Mouse (Mus musculus): ENCODE measurements around the gene Vmn2r10. TPM values are rescaled to one million over a fixed set of nuclear protein-coding genes. Genes with fewer than 3 reads are reported as not detected.
"Not testable (repeated sequence)": the region's sequence is repeated elsewhere in the genome, so short reads cannot be mapped to it uniquely, and the experiment has no call there.

Vmn2r10 gene
- polyA plus RNA-seq (2016; fragmentation: Nextera tagmentation; extraction: Ambion mirVana) = not detected in 2 replicates

DNA sequence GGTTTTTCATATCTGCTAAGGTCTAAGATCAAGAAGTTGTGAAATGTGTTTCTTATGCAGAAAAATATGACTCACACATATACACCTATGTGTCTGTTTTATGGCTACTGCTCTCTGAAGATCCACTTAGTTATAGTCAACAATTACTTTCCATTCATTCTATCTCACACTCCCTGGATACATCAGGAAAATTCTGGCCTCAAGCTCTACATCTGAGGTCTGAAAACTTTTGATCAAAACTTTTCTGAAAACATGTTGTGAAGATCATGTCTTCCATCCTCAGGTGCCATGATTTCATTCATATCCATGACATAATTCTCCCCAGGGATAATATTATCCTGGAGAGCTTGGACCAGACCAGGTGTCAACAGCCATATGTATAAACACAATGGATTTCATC lies at the start of gene Vmn2r10:
Vmn2r10 (minus strand) TSS at position 101 of the 400 bp plus-strand sequence.
- not testable (repeated sequence) for H3K27me3 ChIP-seq (ENCODE audit: insufficient read depth, poor library complexity, severe bottlenecking); H3K36me3 ChIP-seq; H3K27ac ChIP-seq; H3K4me3 ChIP-seq; H3K4me1 ChIP-seq (replicated peaks); DNase-seq (ENCODE audit: low spot score)
- H3K9me3 ChIP-seq = peaks cover 24% of the 10 kb centered on the region; the same call in 1 of the 2 replicates

DNA sequence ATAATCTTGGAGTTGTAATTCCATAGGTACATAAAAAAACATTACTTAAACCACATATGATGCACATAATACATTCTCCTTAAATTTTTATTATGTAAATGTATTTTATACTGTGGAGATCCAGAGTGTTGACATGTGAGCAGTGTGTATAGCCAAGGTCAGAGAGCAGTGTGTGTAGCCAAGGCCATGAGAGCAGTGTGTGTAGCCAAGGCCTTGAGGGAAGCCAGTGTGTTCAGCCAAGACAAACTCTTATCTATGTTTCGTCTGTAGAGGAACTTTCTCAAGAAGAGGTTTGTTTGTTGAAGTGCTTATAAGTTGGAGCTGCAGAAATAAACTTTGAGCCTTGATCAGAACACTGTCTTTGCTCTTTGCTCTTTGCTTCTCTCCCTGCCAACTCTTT lies 49.0 kb upstream of the Vmn2r10 start:
- Histone ChIP-seq H3K27me3 (ENCODE audit: insufficient read depth, poor library complexity, severe bottlenecking) (no peaks in the 10 kb centered on the region), H3K9me3 (peaks cover 31% of the 10 kb centered on the region), H3K36me3 (no peaks in the 10 kb centered on the region), H3K27ac (no peak overlapping the region), H3K4me1 (replicated peaks) (no peaks in the 10 kb centered on the region), H3K4me3 (no peak overlapping the region)
- DNase-seq (ENCODE audit: low spot score) = no peak
- 75% methylated on average over 1 of the region's 1 CpGs for WGBS

DNA sequence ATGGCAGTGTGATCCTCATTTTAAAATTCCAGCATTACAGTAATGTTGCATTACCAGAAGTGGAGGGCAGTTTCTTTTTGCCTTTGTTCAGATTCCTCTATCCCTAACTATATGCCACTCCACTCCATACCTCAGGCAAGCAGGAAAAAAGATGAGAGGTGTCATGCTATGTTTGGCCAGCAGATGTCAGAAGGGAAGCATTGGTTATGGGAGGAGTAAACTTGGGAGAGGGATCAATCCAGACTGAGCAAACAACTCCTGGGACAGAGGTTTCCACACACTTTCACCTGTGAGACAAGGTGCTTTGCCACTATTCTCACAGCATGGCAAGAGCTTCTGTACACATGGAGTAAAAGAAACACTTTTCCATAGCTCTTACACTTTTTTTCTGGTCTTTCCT lies 26.3 kb upstream of the Vmn2r10 start:
- DNase-seq (ENCODE audit: low spot score) = no peak
- no peaks in the 10 kb centered on the region for H3K36me3 ChIP-seq
- peaks cover 14% of the 10 kb centered on the region for H3K9me3 ChIP-seq
- H3K27me3 ChIP-seq (ENCODE audit: insufficient read depth, poor library complexity, severe bottlenecking) = no peaks in the 10 kb centered on the region
- H3K4me1 ChIP-seq (replicated peaks) = no peaks in the 10 kb centered on the region
- H3K4me3 ChIP-seq = no peak overlapping the region
- no peak overlapping the region for H3K27ac ChIP-seq

DNA sequence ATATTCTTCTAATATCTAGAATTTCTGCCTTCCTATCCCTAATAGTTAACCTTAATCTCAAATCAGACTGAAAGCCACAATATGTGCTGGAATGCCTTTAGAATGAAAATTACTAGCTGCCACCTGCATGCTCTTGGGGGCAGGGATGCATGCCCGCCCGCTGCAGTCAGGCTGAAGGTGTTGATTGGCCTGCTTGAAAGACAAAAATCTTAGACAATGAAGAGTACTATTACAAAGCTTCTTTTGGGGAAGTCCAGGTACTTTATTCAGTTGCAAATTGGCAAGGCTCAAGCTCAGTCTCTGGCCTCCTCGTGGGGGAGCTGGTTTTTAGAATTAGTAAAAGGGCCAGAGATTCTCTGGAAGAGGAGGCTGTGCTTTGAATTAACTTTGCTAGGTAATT lies 17.4 kb downstream of the Vmn2r10 start:
- H3K36me3 ChIP-seq = no peaks in the 10 kb centered on the region
- no peaks in the 10 kb centered on the region for H3K27me3 ChIP-seq (ENCODE audit: insufficient read depth, poor library complexity, severe bottlenecking)
- H3K4me1 ChIP-seq (replicated peaks) = no peaks in the 10 kb centered on the region
- peaks cover 65% of the 10 kb centered on the region for H3K9me3 ChIP-seq
- H3K27ac ChIP-seq = no peak overlapping the region
- no peak overlapping the region for H3K4me3 ChIP-seq
- WGBS = 71% methylated on average over 3 of the region's 3 CpGs
- no peak for DNase-seq (ENCODE audit: low spot score)

Other genes with a start within 250 kb of the Vmn2r10 start
- 0.25 TPM in 1 of 2 replicates, not detected in the other for gene Rnf212, start 231.5 kb downstream of the Vmn2r10 start, polyA plus RNA-seq (2016; fragmentation: Nextera tagmentation; extraction: Ambion mirVana)
- gene Tmed11, start 211.2 kb downstream of the Vmn2r10 start, polyA plus RNA-seq (2016; fragmentation: Nextera tagmentation; extraction: Ambion mirVana) = not detected in 2 replicates
- gene Vmn2r8, start 197.7 kb downstream of the Vmn2r10 start, polyA plus RNA-seq (2016; fragmentation: Nextera tagmentation; extraction: Ambion mirVana) = not detected in 2 replicates
- gene Vmn2r9, start 153.9 kb downstream of the Vmn2r10 start, polyA plus RNA-seq (2016; fragmentation: Nextera tagmentation; extraction: Ambion mirVana) = not detected in 2 replicates
- gene Vmn2r11, start 53.0 kb upstream of the Vmn2r10 start, polyA plus RNA-seq (2016; fragmentation: Nextera tagmentation; extraction: Ambion mirVana) = not detected in 2 replicates
- gene Vmn2r12, start 91.4 kb upstream of the Vmn2r10 start, polyA plus RNA-seq (2016; fragmentation: Nextera tagmentation; extraction: Ambion mirVana) = not detected in 2 replicates
- gene Vmn2r13, start 185.7 kb upstream of the Vmn2r10 start, polyA plus RNA-seq (2016; fragmentation: Nextera tagmentation; extraction: Ambion mirVana) = not detected in 2 replicates
- not detected in 2 replicates for gene Vmn2r14, start 218.2 kb upstream of the Vmn2r10 start, polyA plus RNA-seq (2016; fragmentation: Nextera tagmentation; extraction: Ambion mirVana)

All from hindbrain, embryonic 10.5 days (tissue).